Mouse (Mus musculus) kidney, postnatal 36 days (tissue): ENCODE data around the gene Sdr16c6.

ENCODE experiments used
- DNase-seq, 2 experiments: peaks; one replicate each; pipeline ENCODE4 v3.0.0; 2021 to 2022; ENCODE audit warnings: mixed read lengths in 2 of 2

The Sdr16c6 gene

DNA sequence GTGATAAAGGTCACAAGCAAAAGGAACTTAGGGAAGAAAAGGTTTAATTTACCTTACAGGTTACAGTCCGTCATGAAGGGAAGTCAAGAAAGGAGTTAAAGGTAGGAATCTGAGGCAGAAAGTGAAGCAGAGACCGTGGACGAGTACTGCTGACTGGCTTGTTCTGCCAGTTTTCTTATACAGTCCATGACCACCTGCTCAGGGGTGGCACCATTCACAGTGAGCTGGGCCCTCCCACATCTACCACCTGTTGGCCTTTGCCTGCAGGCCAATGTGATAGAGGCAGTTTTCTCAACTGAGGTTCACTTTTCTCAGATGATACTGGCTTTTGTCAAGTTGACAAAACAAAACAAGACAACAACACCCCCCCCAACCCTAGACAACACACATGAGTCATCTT lies at the start of gene Sdr16c6:
Gene Sdr16c6, minus strand, starts transcription at position 151 of the 400 bp plus-strand sequence.
- no peak for DNase-seq

DNA sequence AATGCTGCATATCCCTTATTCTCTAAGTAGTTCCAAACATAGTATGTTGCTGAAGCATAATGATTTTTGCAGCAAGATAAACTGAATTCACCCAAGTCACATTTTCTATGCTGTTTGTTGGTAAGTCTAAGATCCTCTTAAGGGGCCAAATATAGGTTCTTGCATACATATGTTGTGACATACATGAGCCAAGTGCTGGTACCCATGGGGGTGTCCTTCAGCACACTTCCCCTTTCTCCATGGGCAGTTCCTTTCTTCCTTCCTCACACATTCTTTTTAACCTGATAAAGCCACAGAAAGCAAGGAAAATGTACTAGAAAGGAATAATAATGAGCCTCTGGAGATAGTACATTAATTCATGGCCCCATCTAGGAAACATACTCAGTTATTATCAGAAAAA lies 2.9 kb upstream of the Sdr16c6 start:
- DNase-seq: no peak

DNA sequence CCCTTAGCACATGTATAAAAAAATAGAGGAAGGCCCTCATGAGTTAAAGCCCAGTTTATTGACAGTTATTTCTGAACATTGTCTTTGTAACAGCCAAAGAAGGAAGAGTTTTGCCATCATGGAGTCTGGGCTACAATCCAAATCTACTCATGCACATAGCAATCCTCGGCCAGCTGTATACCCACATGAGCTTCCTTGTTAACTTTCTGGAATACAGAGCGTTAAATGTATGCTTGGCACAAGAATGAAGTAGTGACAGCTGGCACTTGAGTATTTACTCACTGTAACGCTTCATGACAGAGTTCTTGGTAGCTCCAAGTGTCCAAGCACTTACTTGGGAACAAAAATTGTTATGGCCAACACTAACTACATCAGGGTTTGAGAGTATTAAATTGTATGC lies 1.8 kb upstream of the Sdr16c6 start:
- no peak for DNase-seq

DNA sequence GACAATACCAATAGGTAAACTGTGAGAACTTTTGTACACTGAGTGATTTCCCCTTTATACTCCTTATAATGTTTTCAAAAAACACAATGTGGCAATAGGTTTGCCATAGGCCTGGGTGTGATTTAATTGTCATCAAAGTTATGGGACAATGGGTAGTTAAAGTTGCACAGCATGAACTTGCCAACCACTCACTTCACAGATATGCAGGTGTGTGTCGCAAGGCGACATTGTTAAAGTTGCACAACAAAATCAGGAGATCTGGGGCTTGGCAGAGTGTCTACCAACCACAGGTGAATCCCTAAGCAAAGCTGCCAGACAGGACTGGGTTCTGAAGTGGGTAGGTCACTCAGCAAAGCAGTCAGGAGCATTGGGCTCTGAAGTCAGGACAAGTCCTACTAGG lies 1.3 kb downstream of the Sdr16c6 start:
- DNase-seq: no peak
